Mouse (Mus musculus): ENCODE measurements around the gene Atp1a3.

The Atp1a3 gene

DNA sequence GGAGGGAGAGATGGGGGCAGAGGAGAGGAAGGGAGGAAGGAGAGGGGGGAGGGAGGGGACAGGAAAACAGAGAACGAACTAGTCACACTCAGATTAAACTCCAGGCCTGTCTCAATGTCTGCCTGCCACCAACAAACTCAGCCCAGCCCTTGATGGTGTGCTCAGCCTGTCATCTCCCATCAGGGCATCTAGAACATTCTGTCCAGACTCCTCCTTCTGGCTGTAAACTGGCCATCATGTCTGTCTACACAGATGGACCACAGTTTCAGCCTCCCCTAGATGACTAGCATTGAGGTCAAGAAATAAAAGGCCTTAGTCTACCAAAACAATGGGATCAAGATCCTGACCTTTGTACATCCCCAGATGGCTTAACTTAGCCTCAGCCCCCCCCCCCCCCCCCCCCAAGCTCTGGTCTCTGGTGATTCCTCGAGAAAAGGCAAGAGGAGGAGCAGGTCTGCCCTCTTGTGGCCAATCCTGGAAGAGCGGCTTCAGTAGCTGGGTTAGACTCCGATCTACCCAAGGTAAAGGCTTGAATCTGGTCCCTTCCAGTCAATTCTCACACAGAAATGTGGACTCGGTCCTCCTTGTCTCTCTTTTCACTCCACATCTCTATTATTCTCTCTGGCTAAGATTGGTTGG lies 40.7 kb downstream of the Atp1a3 start:
- peak; percentile 36 for DNase-seq (ENCODE audit: low read depth, low spot score)

DNA sequence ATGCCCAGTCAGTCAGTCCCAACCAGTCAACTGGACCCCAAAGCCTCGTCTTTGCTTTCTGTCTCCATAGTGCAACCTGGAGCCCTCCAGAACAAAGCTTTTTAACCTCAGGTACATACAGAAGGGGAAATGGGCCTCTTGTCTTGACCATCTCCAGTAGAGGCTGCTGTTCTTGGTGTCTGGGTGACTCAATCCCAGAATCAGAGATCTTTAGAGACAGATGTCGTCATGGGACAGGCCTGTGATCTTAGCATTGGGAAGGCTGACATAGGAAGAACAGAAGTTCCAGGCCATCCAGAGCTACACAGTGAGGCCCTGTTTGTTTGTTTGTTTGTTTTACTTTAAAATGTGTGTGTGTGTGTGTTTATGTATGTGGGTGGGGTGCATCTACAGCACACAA lies 41.5 kb downstream of the Atp1a3 start:
- DNase-seq (ENCODE audit: low read depth, low spot score): no peak

DNA sequence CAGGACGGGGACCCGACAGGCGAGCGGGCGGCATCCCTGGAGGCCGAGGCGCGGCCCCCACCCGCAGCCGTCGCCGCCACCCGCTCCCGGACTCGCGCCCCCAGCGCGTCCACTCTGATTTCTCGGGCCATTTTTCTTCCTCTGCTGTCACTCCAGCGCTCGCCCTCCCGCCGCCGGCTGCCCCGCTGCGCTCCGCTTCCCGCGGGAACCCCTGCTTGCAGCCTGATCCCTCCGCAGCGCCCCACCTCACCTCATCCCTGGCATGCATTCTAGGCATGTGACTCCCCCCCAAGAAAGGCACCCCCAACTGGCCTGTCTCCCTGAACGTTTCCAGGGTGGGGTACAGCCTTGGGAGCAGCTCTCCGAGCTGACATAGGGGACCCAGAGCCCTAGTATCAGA lies 50.5 kb downstream of the Atp1a3 start:
- no peak for DNase-seq (ENCODE audit: low read depth, low spot score)

DNA sequence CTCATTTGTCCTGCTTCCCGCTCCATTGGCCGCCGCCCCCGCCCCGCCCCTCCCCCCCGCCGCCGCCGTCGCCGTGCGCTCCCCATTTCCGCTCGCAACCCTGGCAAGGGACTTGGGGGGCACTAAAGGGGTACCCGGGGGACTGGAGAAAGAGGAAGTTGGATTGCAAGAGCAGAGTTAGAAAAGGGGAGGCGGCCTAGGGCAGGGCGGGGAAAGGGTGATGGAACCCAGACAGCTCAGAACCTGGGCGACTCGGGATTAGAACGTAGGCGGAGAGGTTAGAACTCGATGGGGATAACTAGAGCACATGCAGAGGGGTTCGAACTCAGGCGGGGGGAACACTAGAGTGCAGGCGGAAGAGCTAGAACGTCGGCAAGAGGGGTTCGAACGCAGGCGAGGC lies 51.3 kb downstream of the Atp1a3 start:
- no peak for DNase-seq (ENCODE audit: low read depth, low spot score)

DNA sequence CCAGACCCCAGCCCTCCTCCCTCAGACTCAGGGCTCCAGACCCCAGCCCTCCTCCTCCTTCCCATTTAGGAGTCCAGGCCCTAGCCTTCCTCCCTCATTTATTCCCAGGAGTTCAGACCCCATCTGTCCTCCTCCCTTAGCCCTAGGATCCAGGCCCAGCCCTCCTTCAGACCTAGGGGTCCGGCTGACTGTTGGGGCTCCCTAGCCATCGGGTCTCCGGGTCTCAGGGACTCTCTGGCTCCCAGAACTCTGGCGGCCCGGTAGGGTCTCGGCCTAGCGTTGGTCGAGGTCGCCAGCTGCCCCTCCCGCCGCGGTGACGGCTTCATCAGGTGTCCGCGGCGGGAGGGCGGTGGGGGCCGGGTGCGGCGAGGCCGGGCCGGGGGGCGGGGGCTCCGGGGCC lies 51.8 kb downstream of the Atp1a3 start:
- no peak for DNase-seq (ENCODE audit: low read depth, low spot score)

DNA sequence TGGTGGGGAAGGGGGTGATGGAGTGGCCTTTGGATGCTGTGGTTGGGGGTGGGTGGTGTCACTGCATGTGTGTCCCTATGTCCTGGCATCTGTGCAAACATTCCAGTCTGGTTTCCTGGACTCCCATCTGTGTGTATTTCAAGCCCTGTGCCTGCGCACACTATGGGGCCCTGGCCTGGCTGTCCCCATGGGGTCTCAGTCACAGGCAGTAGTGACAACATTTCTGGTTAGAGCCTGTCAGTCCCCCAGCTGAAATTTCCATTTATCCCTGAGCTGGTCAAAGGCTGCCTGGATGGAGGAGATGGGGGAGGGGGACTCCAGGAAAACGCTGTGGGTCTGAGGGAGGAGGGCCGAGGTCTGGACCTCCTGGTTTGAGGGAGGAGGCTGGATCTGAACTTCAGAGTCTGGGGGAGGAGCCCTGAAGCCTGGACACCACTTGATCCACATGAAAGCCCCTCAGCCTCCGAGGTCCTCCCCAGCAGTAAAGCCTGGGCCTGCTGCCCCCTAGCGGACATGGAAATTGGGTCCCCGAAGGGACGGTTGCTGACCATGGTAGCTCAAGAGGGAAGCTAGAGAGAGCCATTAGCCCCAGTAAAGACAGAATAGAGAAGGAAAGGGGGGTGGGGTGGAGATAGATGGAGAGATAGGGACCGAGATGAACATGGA lies 55.7 kb downstream of the Atp1a3 start:
- DNase-seq (ENCODE audit: low read depth, low spot score): no peak

DNA sequence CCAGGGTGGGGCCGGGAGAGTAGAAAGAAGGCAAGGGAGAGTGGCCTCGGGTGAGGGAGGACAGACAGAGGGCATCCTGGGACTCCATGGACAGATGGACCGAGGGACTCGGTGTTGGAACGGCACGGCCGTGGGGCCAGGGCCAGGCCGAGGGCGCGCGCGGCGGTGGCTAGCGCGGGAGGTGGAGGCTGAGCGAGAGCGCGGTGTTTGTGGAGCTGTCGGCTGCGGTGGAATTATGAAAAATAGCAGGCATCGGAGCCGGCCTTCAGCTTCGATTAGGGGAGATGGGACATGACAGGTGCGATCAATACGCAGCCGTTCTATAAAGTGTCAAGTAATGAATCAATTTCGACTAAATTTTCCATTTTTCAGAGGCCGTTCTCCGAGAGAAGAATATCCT lies 57.0 kb downstream of the Atp1a3 start:
- DNase-seq (ENCODE audit: low read depth, low spot score): no peak

DNA sequence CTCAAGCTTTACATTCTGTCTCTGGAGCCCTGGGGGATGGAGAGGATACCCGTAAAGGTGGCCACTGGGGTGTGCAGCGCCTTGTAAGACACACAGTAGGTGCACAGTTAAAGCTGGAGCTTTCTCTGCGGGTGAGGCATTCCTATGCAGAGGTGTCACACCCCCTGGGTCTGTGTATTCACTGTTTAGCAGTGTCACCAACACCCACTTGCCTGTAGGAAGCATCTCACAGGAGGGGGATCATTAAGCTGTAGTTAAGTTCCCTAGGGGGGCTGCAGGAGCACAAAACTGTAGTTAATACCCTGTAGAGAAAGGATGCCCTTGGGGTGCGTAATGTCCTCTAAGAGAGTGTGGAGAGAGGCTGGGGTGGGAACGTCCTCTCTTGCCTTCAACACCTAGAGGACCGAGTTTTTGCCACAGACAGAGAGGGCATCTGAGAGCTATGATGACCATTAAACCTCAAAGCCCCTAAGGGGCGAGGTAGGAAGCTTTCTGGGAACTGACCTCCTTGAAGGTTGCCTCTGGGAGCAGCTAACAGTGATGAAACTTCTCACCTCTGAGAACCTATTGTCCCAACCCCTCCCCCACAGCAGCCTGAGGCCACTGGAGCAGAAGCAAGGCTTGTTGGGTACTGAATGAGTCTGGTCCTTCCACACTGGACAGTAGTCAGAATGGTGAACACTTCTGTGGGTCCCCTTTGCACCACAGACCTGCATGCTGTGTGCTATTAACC lies 58.3 kb downstream of the Atp1a3 start:
- no peak for DNase-seq (ENCODE audit: low read depth, low spot score)

DNA sequence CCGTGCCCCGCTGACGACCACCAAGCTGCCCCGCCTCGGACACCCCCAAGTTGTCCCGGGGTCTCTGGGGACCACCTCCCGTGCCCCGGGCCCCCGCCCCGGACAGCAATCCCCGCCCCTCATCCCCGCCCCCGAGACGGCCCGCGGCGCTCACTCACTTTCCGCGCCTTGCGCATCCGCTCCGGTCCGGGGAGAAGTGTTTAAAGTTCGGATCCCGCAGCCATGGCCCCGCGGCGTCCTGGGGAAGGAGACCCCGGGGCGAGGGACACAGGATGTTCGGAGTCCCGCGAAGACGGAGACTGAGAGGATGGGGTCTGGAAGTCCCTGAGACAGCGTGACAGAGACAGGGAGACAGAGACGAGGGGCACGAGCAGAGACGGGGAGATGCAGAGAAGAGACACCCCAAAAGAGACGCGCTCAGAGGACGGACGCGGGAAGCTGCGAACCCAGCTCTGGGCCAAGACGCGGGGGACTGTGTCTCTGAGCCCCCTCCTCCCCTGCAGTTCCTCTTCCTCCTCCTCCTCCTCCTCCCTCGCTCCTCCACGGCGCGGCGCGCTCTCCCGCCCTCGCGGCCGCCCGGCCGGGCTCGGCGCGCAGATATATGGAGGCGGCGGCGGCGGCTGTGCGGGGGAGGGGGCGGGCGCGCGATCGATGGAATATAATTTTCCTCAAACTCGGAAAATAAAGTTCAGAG lies 61.4 kb downstream of the Atp1a3 start, which contains the start of gene Gm4881:
Gene Gm4881, minus strand, starts transcription at position 238 of the 694 bp plus-strand sequence.
- no peak for DNase-seq (ENCODE audit: low read depth, low spot score)

DNA sequence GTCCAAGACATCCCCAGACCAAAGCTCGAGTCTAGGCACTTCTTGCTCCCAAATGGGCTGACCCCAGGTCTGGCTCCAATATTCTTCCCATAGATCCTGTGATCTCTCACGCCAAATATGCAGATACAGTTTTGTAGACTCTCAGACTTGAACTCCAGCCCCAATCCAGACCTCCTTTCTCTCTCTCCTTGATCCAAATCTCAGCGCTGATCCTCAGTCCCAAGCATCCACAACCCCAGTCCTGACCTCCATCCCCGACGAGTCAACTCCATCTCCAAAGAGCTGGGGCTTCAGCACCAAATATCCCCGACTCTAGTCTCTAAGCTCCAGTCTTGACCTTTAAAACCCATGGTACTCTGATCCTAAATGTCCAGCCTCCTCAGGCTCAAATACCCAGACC lies 62.1 kb downstream of the Atp1a3 start:
- DNase-seq (ENCODE audit: low read depth, low spot score): no peak

DNA sequence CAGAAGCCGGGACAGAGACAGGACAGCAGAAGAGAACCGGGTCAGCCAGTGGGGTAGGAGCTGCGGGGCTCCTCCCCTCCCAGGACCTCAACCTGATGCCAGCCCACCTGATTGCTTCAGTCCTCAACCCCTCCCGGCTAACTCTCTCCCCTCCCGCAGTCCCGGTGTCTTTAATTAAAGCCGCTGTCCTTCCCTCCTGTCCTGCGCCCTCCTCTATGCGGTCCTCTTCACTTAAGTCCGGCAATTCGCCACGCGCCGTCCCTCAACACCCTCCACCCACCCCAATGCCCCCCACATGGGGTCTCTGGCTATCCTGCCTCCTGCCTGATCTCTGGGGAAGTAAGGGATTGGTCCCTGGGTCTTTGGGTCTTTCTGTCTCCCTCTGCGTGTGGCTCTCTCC lies 74.1 kb downstream of the Atp1a3 start:
- no peak for DNase-seq (ENCODE audit: low read depth, low spot score)

DNA sequence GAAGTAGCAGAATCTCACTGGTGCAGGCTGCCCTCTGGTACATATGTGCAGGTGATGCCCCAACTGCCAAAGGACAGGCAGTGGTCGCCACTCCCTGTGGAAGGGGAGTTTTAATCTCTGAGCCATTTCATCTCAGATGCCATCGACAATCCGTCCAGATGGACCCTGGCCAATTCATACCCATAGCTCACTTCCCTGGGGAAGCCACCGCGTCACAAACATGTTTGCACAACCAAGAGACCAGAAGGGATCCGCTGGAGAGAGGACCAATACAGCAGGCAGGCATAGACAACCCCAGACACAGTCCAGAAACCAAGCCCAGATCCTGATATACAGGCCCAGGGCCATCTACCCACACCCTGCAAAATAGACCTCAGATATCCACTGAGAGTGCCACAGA lies 75.3 kb downstream of the Atp1a3 start:
- DNase-seq (ENCODE audit: low read depth, low spot score): no peak
